Mouse (Mus musculus): ENCODE data around the gene Zfp410. TPM values are rescaled to one million over a fixed set of nuclear protein-coding genes. Genes with fewer than 3 reads are reported as not detected.

Zfp410 gene
- polyA plus RNA-seq (2014; fragmentation: Nextera tagmentation; extraction: Ambion mirVana) = 111 and 114 TPM in 2 replicates

DNA sequence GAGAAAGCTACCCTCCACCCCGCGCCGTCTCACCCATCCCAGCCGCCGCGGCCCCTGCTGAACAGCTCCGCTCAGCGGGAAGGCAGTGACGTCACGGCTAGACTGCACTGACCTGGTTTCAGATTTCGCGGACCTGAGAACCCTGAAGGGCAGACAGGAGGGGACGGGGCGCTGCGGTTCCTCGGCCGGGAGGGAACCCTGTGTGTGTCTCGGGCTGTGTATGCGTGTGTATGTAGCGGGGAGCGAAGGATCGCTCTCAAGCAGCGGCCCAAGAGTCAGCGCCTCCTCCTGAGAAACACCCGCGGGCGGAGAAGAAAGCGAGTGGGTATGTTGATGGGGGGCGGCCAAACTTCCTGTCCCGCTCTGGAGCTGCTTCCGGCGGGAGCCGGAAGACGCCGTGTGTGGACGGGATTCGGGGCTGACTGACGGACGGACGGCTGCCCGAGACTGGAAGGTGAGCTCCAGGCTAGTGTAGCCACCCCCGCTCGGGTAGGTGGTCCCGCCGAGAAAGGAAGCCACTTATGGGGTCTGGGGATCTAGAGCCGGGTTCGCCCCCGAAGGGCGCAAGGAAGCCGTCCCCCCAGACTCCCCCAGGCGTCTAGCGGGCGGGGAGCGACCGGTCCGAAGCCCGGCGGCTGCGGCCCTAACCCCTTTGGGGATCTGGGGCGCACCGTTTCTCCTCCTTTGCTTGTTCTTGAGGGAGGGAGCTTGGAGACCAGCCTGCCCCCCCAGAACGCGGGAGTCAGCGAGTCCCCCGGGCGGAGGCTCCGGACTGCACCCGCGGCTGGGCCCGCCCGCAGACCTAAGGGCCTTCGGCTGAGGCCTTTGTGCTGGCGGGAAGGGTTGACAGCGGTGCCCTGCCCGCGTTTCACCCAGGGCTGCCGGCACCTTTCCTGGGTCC is at the start of gene Zfp410:
TSS of gene Zfp410 (plus strand) at position 132 of the 901 bp plus-strand sequence.
- H3K27ac ChIP-seq (replicated peaks; ENCODE audit: low read depth, low read length) = peak within 1 kb of the TSS; percentile 87
- no peaks in the 10 kb centered on the region for H3K36me3 ChIP-seq (replicated peaks; ENCODE audit: control insufficient read depth, insufficient read depth, low read depth, low read length)
- H3K27me3 ChIP-seq (ENCODE audit: control insufficient read depth, insufficient read depth, low read length) = no peaks in the 10 kb centered on the region
- peak within 1 kb of the TSS; percentile 93 for H3K9ac ChIP-seq (replicated peaks; ENCODE audit: low read length)
- peak; percentile 94 for DNase-seq (ENCODE audit: low spot score)
- WGBS = under 1% methylated on average over 75 of the region's 77 CpGs
- peak within 1 kb of the TSS; percentile 91 for H3K4me3 ChIP-seq (ENCODE audit: low read depth, low read length)
- peak within 1 kb of the TSS; percentile 74 for H3K4me2 ChIP-seq (ENCODE audit: low read depth, low read length)
- peak; percentile 95 for ATAC-seq (replicated peaks; ENCODE audit: insufficient number of reproducible peaks, low FRiP score, low TSS enrichment, low read depth)
- no peaks in the 10 kb centered on the region for H3K9me3 ChIP-seq (replicated peaks; ENCODE audit: control insufficient read depth, low read length)
- H3K4me1 ChIP-seq (ENCODE audit: control insufficient read depth, insufficient read depth, low read length) = peaks cover 4% of the 10 kb centered on the region; the same call in 1 of the 2 replicates

DNA sequence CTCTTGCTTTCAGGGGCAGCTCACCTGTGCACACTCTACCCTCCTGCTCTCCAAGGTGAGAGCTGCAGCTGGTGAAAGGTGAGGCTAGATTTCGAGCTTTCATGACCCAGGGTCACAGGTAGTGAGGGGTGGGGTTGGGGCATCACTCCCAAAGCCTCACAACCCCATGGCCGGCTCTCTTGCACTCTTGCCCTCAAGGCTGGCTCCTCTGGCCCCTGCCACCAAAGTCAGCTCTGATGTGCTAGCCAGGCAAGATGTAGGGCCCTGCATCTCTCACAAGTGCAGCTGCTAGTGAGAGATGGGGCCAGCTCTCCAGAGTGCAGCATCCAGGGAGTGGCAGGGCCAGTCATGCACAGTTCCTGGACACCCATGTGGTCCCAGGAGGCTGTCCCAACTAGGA is 49.4 kb upstream of the Zfp410 start:
- Histone ChIP-seq H3K9me3 (replicated peaks; ENCODE audit: control insufficient read depth, low read length) (no peaks in the 10 kb centered on the region), H3K9ac (replicated peaks; ENCODE audit: low read length) (no peak overlapping the region), H3K27me3 (ENCODE audit: control insufficient read depth, insufficient read depth, low read length) (no peaks in the 10 kb centered on the region), H3K4me1 (ENCODE audit: control insufficient read depth, insufficient read depth, low read length) (no peaks in the 10 kb centered on the region), H3K27ac (replicated peaks; ENCODE audit: low read depth, low read length) (no peak overlapping the region), H3K36me3 (replicated peaks; ENCODE audit: control insufficient read depth, insufficient read depth, low read depth, low read length) (no peaks in the 10 kb centered on the region), H3K4me3 (ENCODE audit: low read depth, low read length) (no peak overlapping the region), H3K4me2 (ENCODE audit: low read depth, low read length) (no peak overlapping the region)
- DNase-seq (ENCODE audit: low spot score) (no peak), ATAC-seq (replicated peaks; ENCODE audit: insufficient number of reproducible peaks, low FRiP score, low TSS enrichment, low read depth) (no peak)
- WGBS = 73% methylated on average over 2 of the region's 2 CpGs

DNA sequence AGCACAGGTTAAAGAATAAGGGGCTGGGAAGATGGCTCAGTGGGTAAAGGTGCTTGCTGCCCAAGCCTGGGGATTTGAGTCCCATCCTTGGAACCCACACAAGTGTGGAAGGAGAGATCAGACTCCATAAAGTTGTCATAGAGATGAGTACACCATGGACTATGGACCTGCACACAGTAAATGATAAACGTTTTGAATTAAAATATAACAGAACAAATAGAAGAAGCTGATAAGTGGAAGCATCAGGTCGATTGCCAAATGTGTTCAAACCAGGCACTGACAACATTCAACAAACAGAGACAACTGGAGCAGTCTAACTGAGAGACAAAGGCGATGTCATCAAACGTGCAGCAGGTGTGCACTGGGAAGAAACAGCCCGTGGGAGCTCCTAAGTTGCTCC is 43.3 kb upstream of the Zfp410 start:
- ATAC-seq (replicated peaks; ENCODE audit: insufficient number of reproducible peaks, low FRiP score, low TSS enrichment, low read depth) = no peak
- WGBS = 77% methylated on average over 5 of the region's 5 CpGs
- no peak overlapping the region for H3K27ac ChIP-seq (replicated peaks; ENCODE audit: low read depth, low read length)
- H3K4me1 ChIP-seq (ENCODE audit: control insufficient read depth, insufficient read depth, low read length) = no peaks in the 10 kb centered on the region
- H3K4me2 ChIP-seq (ENCODE audit: low read depth, low read length) = no peak overlapping the region
- H3K4me3 ChIP-seq (ENCODE audit: low read depth, low read length) = no peak overlapping the region
- DNase-seq (ENCODE audit: low spot score) = no peak
- H3K9me3 ChIP-seq (replicated peaks; ENCODE audit: control insufficient read depth, low read length) = no peaks in the 10 kb centered on the region
- H3K9ac ChIP-seq (replicated peaks; ENCODE audit: low read length) = no peak overlapping the region
- no peaks in the 10 kb centered on the region for H3K36me3 ChIP-seq (replicated peaks; ENCODE audit: control insufficient read depth, insufficient read depth, low read depth, low read length)
- no peaks in the 10 kb centered on the region for H3K27me3 ChIP-seq (ENCODE audit: control insufficient read depth, insufficient read depth, low read length)

DNA sequence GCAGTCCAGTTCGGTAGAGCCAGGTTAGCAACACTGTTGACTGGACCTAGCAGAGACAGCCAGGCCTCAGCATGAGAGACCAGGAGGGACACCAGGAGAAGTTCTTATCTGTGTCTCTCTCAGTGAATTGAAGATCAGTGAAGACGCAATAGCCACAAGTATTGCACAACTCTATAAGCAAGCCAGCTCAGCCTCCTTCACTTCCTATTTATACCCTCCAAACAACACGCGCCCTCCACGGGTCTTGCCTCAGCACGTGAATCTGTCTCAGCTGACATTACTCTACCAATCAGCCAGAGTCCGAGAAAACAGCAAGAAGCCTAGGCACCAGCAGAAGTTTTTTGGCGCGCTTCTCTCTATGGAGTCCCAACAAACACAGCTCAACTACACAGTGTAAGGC is 41.4 kb upstream of the Zfp410 start:
- no peak overlapping the region for H3K4me2 ChIP-seq (ENCODE audit: low read depth, low read length)
- no peaks in the 10 kb centered on the region for H3K9me3 ChIP-seq (replicated peaks; ENCODE audit: control insufficient read depth, low read length)
- no peak overlapping the region for H3K4me3 ChIP-seq (ENCODE audit: low read depth, low read length)
- no peaks in the 10 kb centered on the region for H3K4me1 ChIP-seq (ENCODE audit: control insufficient read depth, insufficient read depth, low read length)
- no peaks in the 10 kb centered on the region for H3K36me3 ChIP-seq (replicated peaks; ENCODE audit: control insufficient read depth, insufficient read depth, low read depth, low read length)
- ATAC-seq (replicated peaks; ENCODE audit: insufficient number of reproducible peaks, low FRiP score, low TSS enrichment, low read depth) = no peak
- DNase-seq (ENCODE audit: low spot score) = no peak
- H3K27me3 ChIP-seq (ENCODE audit: control insufficient read depth, insufficient read depth, low read length) = no peaks in the 10 kb centered on the region
- no peak overlapping the region for H3K27ac ChIP-seq (replicated peaks; ENCODE audit: low read depth, low read length)
- 92% methylated on average over 9 of the region's 9 CpGs for WGBS
- no peak overlapping the region for H3K9ac ChIP-seq (replicated peaks; ENCODE audit: low read length)

DNA sequence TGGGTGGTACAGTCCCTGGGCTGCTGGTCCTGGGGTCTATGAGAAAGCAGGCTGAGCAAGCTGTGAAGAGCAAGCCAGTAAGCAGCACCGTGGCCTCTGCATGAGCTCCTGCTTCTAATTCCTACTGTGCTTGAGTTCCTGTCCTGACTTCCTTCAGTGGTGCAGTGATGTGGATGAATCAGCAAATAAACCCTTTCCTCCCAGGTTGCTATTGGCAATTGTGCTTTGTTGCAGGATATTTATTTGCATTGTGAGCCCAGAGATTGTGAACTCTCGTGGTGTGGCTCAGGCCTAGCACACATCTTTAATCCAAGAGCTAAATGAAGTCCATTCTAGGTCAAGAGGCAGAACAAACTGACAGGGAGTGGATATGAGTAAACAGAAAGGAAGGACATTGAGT is 40.4 kb upstream of the Zfp410 start:
- Histone ChIP-seq H3K4me3 (ENCODE audit: low read depth, low read length) (no peak overlapping the region), H3K27me3 (ENCODE audit: control insufficient read depth, insufficient read depth, low read length) (no peaks in the 10 kb centered on the region), H3K27ac (replicated peaks; ENCODE audit: low read depth, low read length) (no peak overlapping the region), H3K9me3 (replicated peaks; ENCODE audit: control insufficient read depth, low read length) (no peaks in the 10 kb centered on the region), H3K36me3 (replicated peaks; ENCODE audit: control insufficient read depth, insufficient read depth, low read depth, low read length) (no peaks in the 10 kb centered on the region), H3K4me1 (ENCODE audit: control insufficient read depth, insufficient read depth, low read length) (no peaks in the 10 kb centered on the region), H3K9ac (replicated peaks; ENCODE audit: low read length) (no peak overlapping the region), H3K4me2 (ENCODE audit: low read depth, low read length) (no peak overlapping the region)
- ATAC-seq (replicated peaks; ENCODE audit: insufficient number of reproducible peaks, low FRiP score, low TSS enrichment, low read depth) (no peak), DNase-seq (ENCODE audit: low spot score) (no peak)
- 83% methylated on average over 2 of the region's 2 CpGs for WGBS

DNA sequence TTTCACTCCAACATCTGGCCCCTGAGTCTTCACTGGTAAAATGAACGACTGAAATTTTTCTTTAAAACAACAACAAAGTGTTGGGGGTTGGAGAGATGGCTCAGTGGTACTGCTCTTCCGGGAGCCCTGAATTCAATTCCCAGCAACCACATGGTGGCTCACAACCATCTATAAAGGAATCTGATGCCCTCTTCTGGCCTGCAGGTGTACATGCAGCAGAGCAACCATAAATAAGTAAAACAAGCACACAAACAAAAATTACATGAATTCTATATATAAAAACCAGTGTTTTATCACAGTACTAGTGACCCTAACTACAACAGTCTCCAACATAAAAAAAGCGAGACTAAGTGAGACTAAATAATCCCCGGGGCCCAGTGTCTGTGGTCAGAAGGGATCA is 39.9 kb upstream of the Zfp410 start:
- Histone ChIP-seq H3K27me3 (ENCODE audit: control insufficient read depth, insufficient read depth, low read length) (no peaks in the 10 kb centered on the region), H3K9ac (replicated peaks; ENCODE audit: low read length) (no peak overlapping the region), H3K27ac (replicated peaks; ENCODE audit: low read depth, low read length) (no peak overlapping the region), H3K36me3 (replicated peaks; ENCODE audit: control insufficient read depth, insufficient read depth, low read depth, low read length) (no peaks in the 10 kb centered on the region), H3K4me2 (ENCODE audit: low read depth, low read length) (no peak overlapping the region), H3K4me1 (ENCODE audit: control insufficient read depth, insufficient read depth, low read length) (no peaks in the 10 kb centered on the region), H3K4me3 (ENCODE audit: low read depth, low read length) (no peak overlapping the region), H3K9me3 (replicated peaks; ENCODE audit: control insufficient read depth, low read length) (no peaks in the 10 kb centered on the region)
- ATAC-seq (replicated peaks; ENCODE audit: insufficient number of reproducible peaks, low FRiP score, low TSS enrichment, low read depth) = no peak
- 77% methylated on average over 4 of the region's 4 CpGs for WGBS
- DNase-seq (ENCODE audit: low spot score) = no peak

DNA sequence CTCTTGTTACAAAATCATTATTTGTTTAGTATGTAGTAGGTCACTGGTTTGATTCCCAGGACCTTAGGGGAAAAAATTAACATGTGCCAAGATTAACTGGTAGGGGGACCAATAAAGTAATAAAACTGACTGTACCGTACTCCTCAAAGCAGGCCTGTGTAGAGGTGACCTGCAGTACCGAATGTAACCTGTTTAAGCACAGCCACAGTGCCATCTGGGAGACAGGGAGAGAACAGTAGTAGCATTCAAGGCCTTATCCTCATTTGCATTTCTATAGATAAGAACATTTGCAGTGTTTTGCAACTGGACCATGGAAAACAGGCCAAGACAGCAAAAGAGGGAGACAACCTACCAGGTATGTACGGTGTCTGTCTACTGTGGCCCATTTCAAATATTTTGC is 38.8 kb upstream of the Zfp410 start:
- no peak for DNase-seq (ENCODE audit: low spot score)
- Histone ChIP-seq H3K27ac (replicated peaks; ENCODE audit: low read depth, low read length) (no peak overlapping the region), H3K27me3 (ENCODE audit: control insufficient read depth, insufficient read depth, low read length) (no peaks in the 10 kb centered on the region), H3K4me1 (ENCODE audit: control insufficient read depth, insufficient read depth, low read length) (no peaks in the 10 kb centered on the region), H3K9ac (replicated peaks; ENCODE audit: low read length) (no peak overlapping the region), H3K4me3 (ENCODE audit: low read depth, low read length) (no peak overlapping the region), H3K9me3 (replicated peaks; ENCODE audit: control insufficient read depth, low read length) (no peaks in the 10 kb centered on the region), H3K36me3 (replicated peaks; ENCODE audit: control insufficient read depth, insufficient read depth, low read depth, low read length) (no peaks in the 10 kb centered on the region), H3K4me2 (ENCODE audit: low read depth, low read length) (no peak overlapping the region)
- 75% methylated on average over 3 of the region's 3 CpGs for WGBS
- no peak for ATAC-seq (replicated peaks; ENCODE audit: insufficient number of reproducible peaks, low FRiP score, low TSS enrichment, low read depth)

DNA sequence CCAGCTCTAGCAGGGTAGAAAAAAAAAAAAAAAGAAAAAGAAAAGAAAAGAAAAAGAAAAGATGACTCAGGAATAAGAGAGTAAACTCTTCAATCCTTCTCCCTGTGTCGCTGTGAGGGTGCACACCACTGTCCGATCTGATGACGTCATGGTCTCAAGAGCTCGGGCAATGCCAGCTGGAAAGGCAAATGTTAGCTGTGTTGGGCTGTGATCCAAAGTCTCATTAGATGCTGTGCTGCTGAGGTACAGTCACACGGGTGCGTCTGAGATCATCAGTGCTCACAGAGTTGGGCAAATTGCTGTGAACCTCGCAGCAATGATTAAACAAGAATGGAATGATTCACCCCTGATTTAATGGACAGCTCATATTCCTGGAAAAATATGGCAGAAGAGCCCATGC is 37.8 kb upstream of the Zfp410 start:
- DNase-seq (ENCODE audit: low spot score) (no peak), ATAC-seq (replicated peaks; ENCODE audit: insufficient number of reproducible peaks, low FRiP score, low TSS enrichment, low read depth) (no peak)
- Histone ChIP-seq H3K4me3 (ENCODE audit: low read depth, low read length) (no peak overlapping the region), H3K27me3 (ENCODE audit: control insufficient read depth, insufficient read depth, low read length) (no peaks in the 10 kb centered on the region), H3K9ac (replicated peaks; ENCODE audit: low read length) (no peak overlapping the region), H3K4me2 (ENCODE audit: low read depth, low read length) (no peak overlapping the region), H3K27ac (replicated peaks; ENCODE audit: low read depth, low read length) (no peak overlapping the region), H3K36me3 (replicated peaks; ENCODE audit: control insufficient read depth, insufficient read depth, low read depth, low read length) (no peaks in the 10 kb centered on the region), H3K4me1 (ENCODE audit: control insufficient read depth, insufficient read depth, low read length) (no peaks in the 10 kb centered on the region), H3K9me3 (replicated peaks; ENCODE audit: control insufficient read depth, low read length) (no peaks in the 10 kb centered on the region)
- WGBS = 89% methylated on average over 7 of the region's 7 CpGs
